Mouse (Mus musculus) skeletal muscle tissue, postnatal 0 days (tissue): ENCODE data around the gene Tarbp1. TPM values are rescaled to one million over a fixed set of nuclear protein-coding genes. Genes with fewer than 3 reads are reported as not detected.

ENCODE experiments used
- polyA plus RNA-seq: library from polyadenylated mRNA; unstranded; fragments of >200 nt; fragmentation: Nextera tagmentation; extraction: Ambion mirVana; gene quantifications from 2 replicates; pipeline ENCODE4 v1.2.1, GENCODE M21; 2015

Gene Tarbp1
- polyA plus RNA-seq: 1.1 and 1.2 TPM in 2 replicates

GRCm38 (mm10) chr8:126474299-126475187 lies at the start of gene Tarbp1:
Gene Tarbp1 (minus strand): TSS chr8:126475065.

DNA sequence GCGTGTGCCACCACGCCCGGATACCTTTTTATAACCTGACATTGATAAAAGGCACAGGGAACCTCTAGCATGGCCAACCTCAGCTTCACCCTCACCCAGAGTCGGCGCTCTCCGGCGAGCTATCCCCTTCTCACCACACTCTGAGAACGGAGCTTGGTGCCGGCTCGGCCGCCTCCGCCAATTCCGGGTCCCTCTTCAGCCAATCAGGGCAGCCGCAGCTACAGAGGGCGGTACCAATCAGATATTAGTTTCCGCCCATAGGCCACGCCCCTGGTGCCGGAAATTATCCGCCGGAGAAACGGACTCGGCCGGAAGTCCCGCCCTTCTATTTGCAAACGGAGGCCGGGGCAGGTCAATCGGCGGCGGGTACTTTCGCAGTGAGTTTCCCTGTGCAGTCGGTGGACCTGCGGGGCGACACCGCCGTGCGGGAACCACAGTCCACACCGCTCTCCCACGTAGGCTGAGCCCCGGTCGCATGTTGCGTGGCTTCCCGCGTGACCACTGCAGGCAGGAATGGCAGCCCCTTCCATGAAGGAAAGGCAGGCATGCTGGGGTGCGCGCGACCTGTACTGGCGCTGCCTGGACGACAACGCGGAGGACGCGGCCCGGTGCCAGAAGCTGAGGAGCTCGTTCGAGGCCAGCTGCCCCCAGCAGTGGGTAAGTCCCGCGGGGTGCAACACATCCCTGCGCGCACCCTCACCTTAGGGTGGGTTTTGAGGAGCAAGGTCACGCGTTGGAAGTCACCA lies 52.5 kb downstream of the Tarbp1 start, which contains the start of gene Coa6:
Gene Coa6, plus strand, starts transcription at position 342 of the 746 bp plus-strand sequence.

Other genes starting within 250 kb of the Tarbp1 start
- 0.08 and 0.18 TPM in 2 replicates for gene Slc35f3, start 176.5 kb downstream of the Tarbp1 start, polyA plus RNA-seq
- gene Coa6, start 52.5 kb downstream of the Tarbp1 start, polyA plus RNA-seq: 38.9 and 48.5 TPM in 2 replicates
- 9.9 and 11.2 TPM in 2 replicates for gene Irf2bp2, start 118.9 kb upstream of the Tarbp1 start, polyA plus RNA-seq